8 mouse cellular contexts compared by ENCODE assay signal in the genomic region with DNA sequence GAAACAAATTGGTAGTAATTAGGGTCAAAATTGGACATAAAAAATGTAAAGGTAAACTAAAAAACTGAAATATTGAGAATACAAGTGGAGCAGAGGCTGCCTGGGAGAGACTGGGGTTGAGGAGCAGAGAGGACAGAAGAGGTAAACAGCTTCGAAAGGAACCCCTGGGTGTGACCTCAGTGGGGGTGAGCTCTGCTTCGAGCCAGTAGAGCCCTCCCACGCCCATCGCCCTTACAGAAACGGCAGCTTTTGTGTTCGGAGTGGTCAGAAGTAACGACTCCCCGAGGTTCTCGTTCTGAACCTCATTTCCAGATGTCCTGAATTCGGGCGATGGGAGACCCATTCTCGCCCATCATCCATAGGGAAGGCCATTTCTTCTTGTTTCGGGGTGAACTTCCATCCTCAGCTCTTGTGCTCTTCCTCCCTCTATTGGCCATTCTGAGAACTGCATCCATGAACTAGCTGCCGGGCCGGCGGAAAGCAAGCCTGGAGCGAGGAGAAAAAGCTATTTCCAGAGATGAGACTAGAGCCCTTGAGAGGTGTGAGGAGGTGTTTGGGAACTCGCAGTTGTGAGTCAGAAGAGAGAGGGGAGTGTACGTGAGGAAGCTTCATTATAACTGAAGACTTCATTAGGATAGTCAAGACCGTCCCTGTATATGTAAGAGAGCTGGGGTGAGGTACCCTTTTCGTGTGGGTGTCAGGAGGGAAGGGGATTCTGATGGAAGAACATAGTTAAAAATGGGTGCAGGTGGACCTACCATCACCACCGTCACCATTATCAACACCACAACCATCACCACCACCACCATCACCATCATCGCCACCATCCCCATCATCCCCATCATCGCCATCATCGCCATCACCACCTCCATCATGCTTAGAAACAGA. TPM values are rescaled to one million over a fixed set of nuclear protein-coding genes. Genes with fewer than 3 reads are reported as not detected.
A peak's percentile ranks its signal among the peaks of the same experiment; 100 is the strongest.
DNase-seq lines count a peak whose midpoint lies in the region; ATAC-seq and TF ChIP-seq lines count a peak whose summit lies in the region.

No protein-coding gene starts in this region.

- peak overlapping the region; percentile 44 for H3K4me3 ChIP-seq in embryonic facial prominence, embryonic 13.5 days
- H3K4me3 ChIP-seq in limb, embryonic 11.5 days (ENCODE audit: low read depth, low read length), result peak overlapping the region; percentile 5; the same call in 1 of the 2 replicates
- H3K4me3 ChIP-seq in midbrain, embryonic 13.5 days (replicated peaks), result peak overlapping the region; percentile 44
- H3K4me3 ChIP-seq in small intestine, adult 2 months (ENCODE audit: low read depth, low read length), result peak overlapping the region; percentile 48

- H3K4me2 ChIP-seq in embryonic facial prominence, embryonic 13.5 days, result peak overlapping the region; percentile 61
- H3K4me2 ChIP-seq in limb, embryonic 11.5 days (ENCODE audit: low read depth, severe bottlenecking), result peak overlapping the region; percentile 41; the same call in 1 of the 2 replicates
- H3K4me2 ChIP-seq in midbrain, embryonic 13.5 days (replicated peaks), result peak overlapping the region; percentile 63

- no peaks in the 10 kb centered on the region for H3K4me1 ChIP-seq in embryonic facial prominence, embryonic 13.5 days
- H3K4me1 ChIP-seq in limb, embryonic 11.5 days (ENCODE audit: control insufficient read depth, insufficient read depth, low read length), result no peaks in the 10 kb centered on the region
- 0 out of 2 replicates have a peak, but pooled peaks cover 2% of the 10 kb centered on the region for H3K4me1 ChIP-seq in midbrain, embryonic 13.5 days (replicated peaks)
- no peaks in the 10 kb centered on the region for H3K4me1 ChIP-seq in small intestine, adult 2 months (ENCODE audit: control insufficient read depth, insufficient read depth, insufficient read length, low read length)

- no peaks in the 10 kb centered on the region for H3K9me3 ChIP-seq in embryonic facial prominence, embryonic 13.5 days
- H3K9me3 ChIP-seq in limb, embryonic 11.5 days (ENCODE audit: control insufficient read depth, low read length), result no peaks in the 10 kb centered on the region
- H3K9me3 ChIP-seq in midbrain, embryonic 13.5 days, result no peaks in the 10 kb centered on the region

- DNase-seq in A20 (ENCODE audit: low read depth, low spot score), result peak; percentile 74
- DNase-seq in adrenal gland, postnatal 36 days, result peak; percentile 33 to 68
- peak; percentile 54 for DNase-seq in heart, adult 8-10 months (ENCODE audit: low spot score)
- DNase-seq in kidney, adult 8-10 months, result peak; percentile 55 to 62
- DNase-seq in limb, embryonic 11.5 days (ENCODE audit: low spot score), result peak; percentile 83

- 22% methylated on average over 25 of the region's 25 CpGs for WGBS in embryonic facial prominence, embryonic 13.5 days
- 26% methylated on average over 25 of the region's 25 CpGs for WGBS in limb, embryonic 11.5 days
- 25% methylated on average over 25 of the region's 25 CpGs for WGBS in midbrain, embryonic 13.5 days
- WGBS in small intestine, adult 2 months, result 23% methylated on average over 25 of the region's 25 CpGs

- peak; percentile 87; the same call in 1 of the 2 replicates for TF ChIP-seq CTCF in small intestine, adult 2 months (IDR thresholded peaks at IDR 0.05; ENCODE audit: extremely low read depth, insufficient read length, insufficient replicate concordance, low read depth, low read length)

- H3K27ac ChIP-seq in embryonic facial prominence, embryonic 13.5 days, result no peak overlapping the region
- no peak overlapping the region for H3K27ac ChIP-seq in limb, embryonic 11.5 days (replicated peaks; ENCODE audit: low read depth, low read length)
- H3K27ac ChIP-seq in midbrain, embryonic 13.5 days, result no peak overlapping the region
- H3K27ac ChIP-seq in small intestine, adult 2 months (ENCODE audit: insufficient read depth, low read depth, low read length), result no peak overlapping the region

- ATAC-seq in embryonic facial prominence, embryonic 13.5 days (ENCODE audit: insufficient number of reproducible peaks, insufficient read depth, low FRiP score, low TSS enrichment, low read depth), result no peak
- peak; percentile 62; the same call in 1 of the 2 replicates for ATAC-seq in limb, embryonic 11.5 days (ENCODE audit: insufficient number of reproducible peaks, low FRiP score, low TSS enrichment, low read depth)
- peak; percentile 84 for ATAC-seq in midbrain, embryonic 13.5 days

- no peaks in the 10 kb centered on the region; the same call in 1 of the 2 replicates for H3K27me3 ChIP-seq in embryonic facial prominence, embryonic 13.5 days
- no peaks in the 10 kb centered on the region for H3K27me3 ChIP-seq in limb, embryonic 11.5 days (ENCODE audit: control insufficient read depth, insufficient read depth, low read length)
- peaks cover 5% of the 10 kb centered on the region; the same call in 1 of the 2 replicates for H3K27me3 ChIP-seq in midbrain, embryonic 13.5 days
- no peaks in the 10 kb centered on the region for H3K27me3 ChIP-seq in small intestine, adult 2 months (ENCODE audit: control insufficient read depth, insufficient read depth, low read length)

- peak overlapping the region; percentile 67 for H3K9ac ChIP-seq in embryonic facial prominence, embryonic 13.5 days
- 0 out of 2 replicates have a peak overlapping the region, but pooled peaks have one; percentile 17 for H3K9ac ChIP-seq in limb, embryonic 11.5 days (ENCODE audit: low read length)
- H3K9ac ChIP-seq in midbrain, embryonic 13.5 days (replicated peaks), result peak overlapping the region; percentile 57

- no peak for TF ChIP-seq POLR2A in small intestine, adult 2 months (IDR thresholded peaks at IDR 0.05; ENCODE audit: low read depth, low read length)

- H3K36me3 ChIP-seq in embryonic facial prominence, embryonic 13.5 days, result no peaks in the 10 kb centered on the region
- no peaks in the 10 kb centered on the region for H3K36me3 ChIP-seq in limb, embryonic 11.5 days (ENCODE audit: control insufficient read depth, insufficient read depth, low read length)
- no peaks in the 10 kb centered on the region for H3K36me3 ChIP-seq in midbrain, embryonic 13.5 days
- no peaks in the 10 kb centered on the region for H3K36me3 ChIP-seq in small intestine, adult 2 months (ENCODE audit: control insufficient read depth, insufficient read depth, low read length)

RNA-seq across cellular contexts. Expression of gene 5830473C10Rik, which starts 28.0 kb away (rescaled TPM):
- total RNA-seq in adrenal gland, postnatal 36 days (2021), result not detected
- polyA plus RNA-seq in embryonic facial prominence, embryonic 13.5 days (2015; fragmentation: Nextera tagmentation; extraction: Ambion mirVana), result not detected in 2 replicates
- not detected for total RNA-seq in heart, adult 8-10 months (2022)
- polyA plus RNA-seq in limb, embryonic 11.5 days (2014; fragmentation: Nextera tagmentation; extraction: Ambion mirVana), result not detected in 2 replicates
- polyA plus RNA-seq in midbrain, embryonic 13.5 days (2015; fragmentation: Nextera tagmentation; extraction: Ambion mirVana), result not detected in 2 replicates
- not detected in 2 replicates for polyA plus RNA-seq in small intestine, adult 2 months (2012; rRNA removed)

RNA-seq across cellular contexts. Expression of gene Rassf6, which starts 51.5 kb away (rescaled TPM):
- 1 to 10 TPM; 1.5 to 2.8 TPM for total RNA-seq in adrenal gland, postnatal 36 days (2021)
- polyA plus RNA-seq in embryonic facial prominence, embryonic 13.5 days (2015; fragmentation: Nextera tagmentation; extraction: Ambion mirVana), result 1.3 and 1.5 TPM in 2 replicates
- total RNA-seq in heart, adult 8-10 months (2022), result not detected
- 0.73 and 1.1 TPM in 2 replicates for polyA plus RNA-seq in limb, embryonic 11.5 days (2014; fragmentation: Nextera tagmentation; extraction: Ambion mirVana)
- 0.40 and 0.57 TPM in 2 replicates for polyA plus RNA-seq in midbrain, embryonic 13.5 days (2015; fragmentation: Nextera tagmentation; extraction: Ambion mirVana)
- polyA plus RNA-seq in small intestine, adult 2 months (2012; rRNA removed), result 2.0 and 6.1 TPM in 2 replicates

Comparison
In these comparisons a context has a peak if more than half of its experiments do, and no peak if none do; other contexts are left out.
1. H3K9ac ChIP-seq: peak in every context shown above with its lines; median percentile 67 in embryonic facial prominence, embryonic 13.5 days; 57 in midbrain, embryonic 13.5 days; 17 in limb, embryonic 11.5 days.